Comparison of ENCODE assay signal across 8 mouse cellular contexts in genomic region chr11:84429581-84429980, GRCm38 (mm10).
DNase-seq lines count a peak whose midpoint lies in the region; ATAC-seq and TF ChIP-seq lines count a peak whose summit lies in the region.

No protein-coding gene starts in this region.

- H3K9ac ChIP-seq in embryonic facial prominence, embryonic 14.5 days (ENCODE audit: low read depth, low read length) = no peak overlapping the region
- H3K9ac ChIP-seq in intestine, postnatal 0 days (ENCODE audit: low read depth, low read length) = no peak overlapping the region

- no peak overlapping the region for H3K4me3 ChIP-seq in embryonic facial prominence, embryonic 14.5 days (ENCODE audit: low read depth, low read length)
- H3K4me3 ChIP-seq in intestine, postnatal 0 days (ENCODE audit: low read depth, low read length) = no peak overlapping the region
- H3K4me3 ChIP-seq in lung, adult 2 months (replicated peaks; ENCODE audit: extremely low read depth, low read depth, low read length) = no peak overlapping the region

- H3K4me2 ChIP-seq in embryonic facial prominence, embryonic 14.5 days (ENCODE audit: low read depth, low read length) = no peak overlapping the region
- H3K4me2 ChIP-seq in intestine, postnatal 0 days (replicated peaks; ENCODE audit: low read depth) = no peak overlapping the region

- peaks cover 6% of the 10 kb centered on the region; the same call in 1 of the 2 replicates for H3K36me3 ChIP-seq in embryonic facial prominence, embryonic 14.5 days (ENCODE audit: control insufficient read depth, insufficient read depth, low read length)
- H3K36me3 ChIP-seq in intestine, postnatal 0 days (ENCODE audit: control insufficient read depth, insufficient read depth) = 0 out of 2 replicates have a peak, but pooled peaks cover under 1% of the 10 kb centered on the region

- WGBS in embryonic facial prominence, embryonic 14.5 days = 61% methylated on average over 1 of the region's 1 CpGs
- WGBS in intestine, postnatal 0 days = 77% methylated on average over 1 of the region's 1 CpGs
- 87% methylated on average over 1 of the region's 1 CpGs for WGBS in lung, adult 2 months

- TF ChIP-seq POLR2A in lung, adult 2 months (IDR thresholded peaks at IDR 0.05; ENCODE audit: borderline replicate concordance, extremely low read depth, low read depth, low read length) = no peak

- no peaks in the 10 kb centered on the region for H3K27me3 ChIP-seq in embryonic facial prominence, embryonic 14.5 days (replicated peaks; ENCODE audit: control insufficient read depth, insufficient read depth, low read length)
- no peaks in the 10 kb centered on the region for H3K27me3 ChIP-seq in intestine, postnatal 0 days (replicated peaks; ENCODE audit: control insufficient read depth, insufficient read depth, low read length)

- TF ChIP-seq CTCF in intestine, postnatal 0 days (IDR thresholded peaks at IDR 0.05; ENCODE audit: low read depth) = peak; percentile 85
- TF ChIP-seq CTCF in lung, adult 2 months (IDR thresholded peaks at IDR 0.05; ENCODE audit: insufficient read depth, low read length) = peak; percentile 31

- H3K4me1 ChIP-seq in embryonic facial prominence, embryonic 14.5 days (ENCODE audit: control insufficient read depth, insufficient read depth, low read length) = no peaks in the 10 kb centered on the region
- no peaks in the 10 kb centered on the region for H3K4me1 ChIP-seq in intestine, postnatal 0 days (replicated peaks; ENCODE audit: control insufficient read depth, insufficient read depth, low read length)
- H3K4me1 ChIP-seq in lung, adult 2 months (ENCODE audit: control insufficient read depth, insufficient read depth, low read length) = no peaks in the 10 kb centered on the region

- no peak overlapping the region for H3K27ac ChIP-seq in embryonic facial prominence, embryonic 14.5 days (replicated peaks; ENCODE audit: low read depth, low read length)
- H3K27ac ChIP-seq in intestine, postnatal 0 days (ENCODE audit: low read depth, low read length) = no peak overlapping the region

- H3K9me3 ChIP-seq in embryonic facial prominence, embryonic 14.5 days (ENCODE audit: control insufficient read depth, low read length) = no peaks in the 10 kb centered on the region
- no peaks in the 10 kb centered on the region for H3K9me3 ChIP-seq in intestine, postnatal 0 days (ENCODE audit: control insufficient read depth)

- DNase-seq in adrenal gland, adult (ENCODE audit: inconsistent age in 2 of 2, low spot score in 1 of 2) = peak; percentile 26 to 72
- DNase-seq in adrenal gland, postnatal 25 days = no peak
- DNase-seq in 3134 (ENCODE audit: extremely low read depth, insufficient read length, low spot score) = peak; percentile 23
- peak; percentile 27 for DNase-seq in adrenal gland, postnatal 14 days
- peak; percentile 83 for DNase-seq in embryonic facial prominence, embryonic 14.5 days (ENCODE audit: low spot score)
- peak; percentile 10 for DNase-seq in lung, adult 2 months
- peak; percentile 41 for DNase-seq in retina, adult 2 months (ENCODE audit: low read depth, low spot score)

- ATAC-seq in embryonic facial prominence, embryonic 14.5 days (ENCODE audit: low read depth) = peak; percentile 72
- no peak for ATAC-seq in intestine, postnatal 0 days
